Mouse (Mus musculus) hindbrain, embryonic 11.5 days (tissue): Measurements from ENCODE around the gene Cckbr. TPM values are rescaled to one million over a fixed set of nuclear protein-coding genes. Genes with fewer than 3 reads are reported as not detected.

ENCODE experiments used
- ATAC-seq: fragments of 200-750 bp; cut with Nextera tagmentation; 2 replicates; pipeline ENCODE4 v1.8.0; 2017; ENCODE audit warnings: mild to moderate bottlenecking, moderate TSS enrichment, moderate library complexity; ENCODE audit not compliant: low FRiP score
- DNase-seq: peaks from one replicate; pipeline ENCODE4 v3.0.0-alpha.2; 2015; ENCODE audit warnings: low spot score
- H3K27ac ChIP-seq: fragments of 300-500 bp; sonication (generic); 2 replicates; pipeline ENCODE4 v1.5.1; 2014; ENCODE audit warnings: mild to moderate bottlenecking, low read depth, low read length
- H3K27me3 ChIP-seq: fragments of 300-500 bp; sonication (generic); 2 replicates; pipeline ENCODE4 v1.6.1; 2014; ENCODE audit warnings: mild to moderate bottlenecking, low read length, moderate library complexity, mixed read lengths; ENCODE audit not compliant: control insufficient read depth, insufficient read depth
- H3K36me3 ChIP-seq: fragments of 300-500 bp; sonication (generic); 2 replicates; pipeline ENCODE4 v1.6.1; 2014; ENCODE audit warnings: mild to moderate bottlenecking, low read length, moderate library complexity, mixed read lengths; ENCODE audit not compliant: control insufficient read depth, insufficient read depth
- H3K4me1 ChIP-seq: fragments of 300-500 bp; sonication (generic); replicated peaks from 2 replicates; pipeline ENCODE4 v1.6.1; 2014; ENCODE audit warnings: low read length, mixed read lengths; ENCODE audit not compliant: control insufficient read depth, insufficient read depth
- H3K4me2 ChIP-seq: fragments of 300-500 bp; sonication (generic); replicated peaks from 2 replicates; pipeline ENCODE4 v1.6.1; 2014; ENCODE audit warnings: mild to moderate bottlenecking, low read depth, low read length
- H3K4me3 ChIP-seq: fragments of 300-500 bp; sonication (generic); 2 replicates; pipeline ENCODE4 v1.5.1; 2014; ENCODE audit warnings: low read depth, low read length
- H3K9ac ChIP-seq: fragments of 300-500 bp; sonication (generic); 2 replicates; pipeline ENCODE4 v1.6.1; 2014; ENCODE audit warnings: low read depth, low read length
- H3K9me3 ChIP-seq: fragments of 300-500 bp; sonication (generic); 2 replicates; pipeline ENCODE4 v1.6.1; 2016; ENCODE audit warnings: low read length; ENCODE audit not compliant: control insufficient read depth
- WGBS: fragments of 180-500 bp; shearing (Covaris S2); extraction: QIAGEN DNeasy Blood & Tissue Kit; methylation state at CpG from one replicate; pipeline ENCODE4 v1.1.7; 2014; 5-methylcytosine and 5-hydroxymethylcytosine counted together
- polyA plus RNA-seq: library from polyadenylated mRNA; unstranded; fragments of >200 nt; fragmentation: Nextera tagmentation; extraction: Ambion mirVana; gene quantifications from 2 replicates; pipeline ENCODE4 v1.2.1, GENCODE M21; 2014

The Cckbr gene
- polyA plus RNA-seq, 1 experiment from 2014 or later, result 0.17 TPM

DNA sequence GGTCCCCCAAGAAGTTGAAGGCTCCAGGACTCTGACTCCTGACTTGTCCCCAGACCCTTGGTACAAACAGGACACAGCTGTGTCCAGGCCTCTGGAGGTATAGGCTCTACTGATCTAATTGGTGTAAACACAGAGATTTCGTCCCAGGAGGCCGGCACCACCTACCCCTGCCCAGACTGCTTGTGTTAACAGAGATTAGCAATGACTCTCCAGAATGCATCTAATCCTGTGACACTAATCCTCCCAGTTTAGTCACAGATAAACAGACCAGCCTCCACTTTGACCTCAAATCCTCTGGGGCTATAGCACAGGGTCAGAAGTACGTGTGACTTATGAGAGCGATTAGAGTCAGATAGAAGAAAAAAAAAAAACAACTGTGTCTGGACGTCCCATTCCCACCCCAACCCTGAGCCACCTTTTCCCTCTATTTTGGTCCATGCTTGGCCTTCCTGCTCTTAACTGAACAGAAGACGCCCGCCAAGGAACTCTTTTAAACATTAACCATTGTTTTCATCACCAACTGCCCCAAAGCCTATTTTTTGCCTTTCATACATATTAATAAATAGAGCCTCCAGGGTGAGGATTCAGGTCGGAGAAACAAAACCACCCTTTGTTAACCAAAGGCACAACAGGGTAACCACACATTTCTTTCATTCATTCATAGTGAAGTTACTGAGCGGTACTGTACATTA is 91.3 kb downstream of the Cckbr start:
- Histone ChIP-seq H3K36me3 (no peaks in the 10 kb centered on the region), H3K4me2 (no peak overlapping the region), H3K9me3 (no peaks in the 10 kb centered on the region), H3K27ac (no peak overlapping the region), H3K27me3 (no peaks in the 10 kb centered on the region), H3K4me1 (no peaks in the 10 kb centered on the region), H3K9ac (no peak overlapping the region), H3K4me3 (no peak overlapping the region)
- ATAC-seq, result no peak
- no peak for DNase-seq
- 55% methylated on average over 9 of the region's 9 CpGs for WGBS

DNA sequence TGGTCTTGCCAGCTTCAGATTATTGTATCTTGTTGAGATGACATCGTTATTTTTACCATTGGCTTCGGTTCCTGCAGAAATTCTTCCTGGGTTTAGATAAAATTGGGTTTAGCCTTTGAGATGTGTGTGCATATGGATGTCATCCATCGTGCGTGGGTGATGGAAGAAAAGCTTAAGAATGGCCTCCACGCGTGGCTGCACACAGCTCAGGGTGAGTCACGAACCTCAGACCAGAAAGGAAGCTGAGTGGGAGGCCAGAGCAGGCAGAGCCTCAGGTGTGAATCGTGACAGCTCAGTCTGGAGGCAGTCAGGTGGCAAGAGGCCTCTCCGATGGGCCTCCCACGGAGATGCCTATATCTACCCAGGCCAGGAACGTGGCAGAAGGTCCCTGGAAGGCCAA is 93.8 kb downstream of the Cckbr start:
- H3K4me2 ChIP-seq, result no peak overlapping the region
- WGBS, result 69% methylated on average over 11 of the region's 11 CpGs
- H3K27me3 ChIP-seq, result no peaks in the 10 kb centered on the region
- no peak overlapping the region for H3K4me3 ChIP-seq
- DNase-seq, result no peak
- no peak overlapping the region for H3K27ac ChIP-seq
- H3K36me3 ChIP-seq, result no peaks in the 10 kb centered on the region
- H3K9me3 ChIP-seq, result no peaks in the 10 kb centered on the region
- no peak overlapping the region for H3K9ac ChIP-seq
- ATAC-seq, result no peak
- H3K4me1 ChIP-seq, result no peaks in the 10 kb centered on the region

DNA sequence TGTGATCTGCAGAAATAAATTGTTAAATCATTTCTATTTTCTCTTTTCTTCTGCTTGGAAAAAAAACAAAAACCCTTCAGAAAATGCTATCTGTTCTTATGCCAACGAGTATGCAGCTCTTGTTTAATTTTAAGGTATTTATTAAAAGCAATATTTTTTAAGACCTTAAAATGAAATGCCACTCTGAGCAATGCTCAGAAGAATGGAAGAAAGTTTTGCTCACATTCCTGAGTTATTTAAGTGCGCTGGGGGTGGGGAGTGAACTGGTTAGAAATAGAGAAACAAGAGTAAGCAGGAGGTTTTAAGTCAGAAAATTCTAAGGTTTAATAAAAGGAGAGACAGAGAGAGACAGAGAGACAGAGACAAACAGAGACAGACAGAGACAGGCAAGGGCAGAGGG is 94.2 kb downstream of the Cckbr start:
- DNase-seq, result no peak
- Histone ChIP-seq H3K36me3 (no peaks in the 10 kb centered on the region), H3K9ac (no peak overlapping the region), H3K9me3 (no peaks in the 10 kb centered on the region), H3K4me3 (no peak overlapping the region), H3K27me3 (no peaks in the 10 kb centered on the region), H3K4me1 (no peaks in the 10 kb centered on the region), H3K4me2 (no peak overlapping the region), H3K27ac (no peak overlapping the region)
- ATAC-seq, result no peak
- 76% methylated on average over 2 of the region's 2 CpGs for WGBS

- H3K36me3 ChIP-seq, result no peaks in the 10 kb centered on the region
- no peaks in the 10 kb centered on the region for H3K27me3 ChIP-seq
- H3K9ac ChIP-seq, result no peak overlapping the region
- no peaks in the 10 kb centered on the region for H3K9me3 ChIP-seq
- no peak overlapping the region for H3K4me2 ChIP-seq
- 52% methylated on average over 6 of the region's 6 CpGs for WGBS
- ATAC-seq (no peak), DNase-seq (no peak)
- H3K4me3 ChIP-seq, result no peak overlapping the region
- H3K27ac ChIP-seq, result no peak overlapping the region
- no peaks in the 10 kb centered on the region for H3K4me1 ChIP-seq
These were observed 94.7 kb downstream of the Cckbr start for GRCm38 (mm10) chr7:105520201-105520600.

Other genes starting within 250 kb of the Cckbr start
- gene Olfr685, start 239.7 kb upstream of the Cckbr start, polyA plus RNA-seq, result not detected in 2 replicates
- gene Olfr686, start 218.2 kb upstream of the Cckbr start, polyA plus RNA-seq, result not detected in 2 replicates
- not detected in 2 replicates for gene Olfr688, start 137.6 kb upstream of the Cckbr start, polyA plus RNA-seq
- not detected in 2 replicates for gene Olfr689, start 114.6 kb upstream of the Cckbr start, polyA plus RNA-seq
- gene Olfr690, start 91.6 kb upstream of the Cckbr start, polyA plus RNA-seq, result not detected in 2 replicates
- 0.39 TPM in 1 of 2 replicates, not detected in the other for gene Olfr691, start 83.5 kb upstream of the Cckbr start, polyA plus RNA-seq
- not detected in 2 replicates for gene Olfr692, start 57.5 kb upstream of the Cckbr start, polyA plus RNA-seq
- not detected in 2 replicates for gene Gm5901, start 50.7 kb upstream of the Cckbr start, polyA plus RNA-seq
- gene Fam160a2, start 25.7 kb upstream of the Cckbr start, polyA plus RNA-seq, result 27.6 and 33.9 TPM in 2 replicates
- gene Cnga4, start 21.2 kb upstream of the Cckbr start, polyA plus RNA-seq, result 0.15 TPM in 1 of 2 replicates, not detected in the other
- 29.6 and 34.3 TPM in 2 replicates for gene Cavin3, start 56.6 kb downstream of the Cckbr start, polyA plus RNA-seq
- gene Smpd1, start 128.6 kb downstream of the Cckbr start, polyA plus RNA-seq, result 51.2 and 52.5 TPM in 2 replicates
- gene Apbb1, start 155.9 kb downstream of the Cckbr start, polyA plus RNA-seq, result 94.6 and 112 TPM in 2 replicates
- gene Hpx, start 174.4 kb downstream of the Cckbr start, polyA plus RNA-seq, result not detected in 2 replicates
- 31.2 and 34.3 TPM in 2 replicates for gene Trim3, start 207.8 kb downstream of the Cckbr start, polyA plus RNA-seq
- gene Timm10b, start 214.3 kb downstream of the Cckbr start, polyA plus RNA-seq, result 146 and 148 TPM in 2 replicates
- 69.7 and 73.2 TPM in 2 replicates for gene Arfip2, start 214.7 kb downstream of the Cckbr start, polyA plus RNA-seq
- 10.2 and 10.8 TPM in 2 replicates for gene Gm45799, start 214.8 kb downstream of the Cckbr start, polyA plus RNA-seq
- gene Dnhd1, start 225.1 kb downstream of the Cckbr start, polyA plus RNA-seq, result 0.85 and 1.2 TPM in 2 replicates